Mouse (Mus musculus) embryo, embryonic 11.5 days (tissue): ENCODE data around the gene Dnajc8.
"Not testable (repeated sequence)": the region's sequence is repeated elsewhere in the genome, so short reads cannot be mapped to it uniquely, and the experiment has no call there.

Experiments used
- DNase-seq: peaks from one replicate; pipeline ENCODE4 v3.0.0-alpha.2; 2012; ENCODE audit warnings: low read depth, low spot score

Gene Dnajc8

GRCm38 (mm10) chr4:132567361-132567779, 32.0 kb downstream of the Dnajc8 start:
- DNase-seq = no peak

- DNase-seq = no peak
Measured at GRCm38 (mm10) chr4:132569115-132569514, 33.8 kb downstream of the Dnajc8 start.

- no peak for DNase-seq
Measured at GRCm38 (mm10) chr4:132571190-132571589, 35.8 kb downstream of the Dnajc8 start.

- no peak for DNase-seq
Measured at GRCm38 (mm10) chr4:132573327-132573726, 38.0 kb downstream of the Dnajc8 start.

- no peak for DNase-seq
Measured at GRCm38 (mm10) chr4:132574809-132575347, 39.5 kb downstream of the Dnajc8 start.

GRCm38 (mm10) chr4:132583781-132584180, 48.4 kb downstream of the Dnajc8 start:
- no peak for DNase-seq

GRCm38 (mm10) chr4:132584975-132585374, 49.6 kb downstream of the Dnajc8 start:
- DNase-seq = no peak

GRCm38 (mm10) chr4:132586282-132586681, 50.9 kb downstream of the Dnajc8 start:
- DNase-seq = no peak

GRCm38 (mm10) chr4:132588512-132588911, 53.2 kb downstream of the Dnajc8 start:
- no peak for DNase-seq

- no peak for DNase-seq
Measured at GRCm38 (mm10) chr4:132590642-132591041, 55.3 kb downstream of the Dnajc8 start.

- no peak for DNase-seq
Measured at GRCm38 (mm10) chr4:132592958-132593357, 57.6 kb downstream of the Dnajc8 start.

GRCm38 (mm10) chr4:132594191-132594590, 58.8 kb downstream of the Dnajc8 start:
- DNase-seq = no peak

- no peak for DNase-seq
Measured at GRCm38 (mm10) chr4:132598861-132599260, 63.5 kb downstream of the Dnajc8 start.

- DNase-seq = no peak
Measured at GRCm38 (mm10) chr4:132599764-132600163, 64.4 kb downstream of the Dnajc8 start.

- DNase-seq = no peak
Measured at GRCm38 (mm10) chr4:132600465-132600864, 65.1 kb downstream of the Dnajc8 start.

GRCm38 (mm10) chr4:132601242-132601641, 65.9 kb downstream of the Dnajc8 start:
- not testable (repeated sequence) for DNase-seq
